Mouse (Mus musculus) midbrain, embryonic 15.5 days (tissue): ENCODE data around the gene Cemip. TPM values are rescaled to one million over a fixed set of nuclear protein-coding genes. Genes with fewer than 3 reads are reported as not detected.

ENCODE experiments used
- ATAC-seq: fragments of 200-750 bp; cut with Nextera tagmentation; replicated peaks from 2 replicates; pipeline ENCODE4 v1.8.0; 2017; ENCODE audit warnings: moderate TSS enrichment
- H3K27ac ChIP-seq: fragments of 300-500 bp; sonication (generic); 2 replicates; pipeline ENCODE4 v1.5.1; 2015; ENCODE audit warnings: mild to moderate bottlenecking, inconsistent platforms
- H3K27me3 ChIP-seq: fragments of 300-500 bp; sonication (generic); replicated peaks from 2 replicates; pipeline ENCODE4 v1.6.1; 2015; ENCODE audit warnings: inconsistent platforms
- H3K36me3 ChIP-seq: fragments of 300-500 bp; sonication (generic); replicated peaks from 2 replicates; pipeline ENCODE4 v1.6.1; 2015; ENCODE audit warnings: inconsistent platforms
- H3K4me1 ChIP-seq: fragments of 300-500 bp; sonication (generic); 2 replicates; pipeline ENCODE4 v1.6.1; 2015; ENCODE audit warnings: inconsistent platforms
- H3K4me2 ChIP-seq: fragments of 300-500 bp; sonication (generic); 2 replicates; pipeline ENCODE4 v1.6.1; 2015; ENCODE audit warnings: inconsistent platforms, mild to moderate bottlenecking, moderate library complexity
- H3K4me3 ChIP-seq: fragments of 300-500 bp; sonication (generic); 2 replicates; pipeline ENCODE4 v1.5.1; 2015; ENCODE audit warnings: mild to moderate bottlenecking, inconsistent platforms
- H3K9ac ChIP-seq: fragments of 300-500 bp; sonication (generic); 2 replicates; pipeline ENCODE4 v1.6.1; 2015; ENCODE audit warnings: mild to moderate bottlenecking, inconsistent platforms
- H3K9me3 ChIP-seq: fragments of 300-500 bp; sonication (generic); 2 replicates; pipeline ENCODE4 v1.6.1; 2016; ENCODE audit warnings: inconsistent platforms
- WGBS: fragments of 180-500 bp; shearing (Covaris S2); methylation state at CpG from one replicate; pipeline ENCODE4 v1.1.7; 2015; ENCODE audit warnings: mixed read lengths; 5-methylcytosine and 5-hydroxymethylcytosine counted together
- polyA plus RNA-seq: library from polyadenylated mRNA; unstranded; fragments of >200 nt; fragmentation: Nextera tagmentation; extraction: Ambion mirVana; gene quantifications from 2 replicates; pipeline ENCODE4 v1.2.1, GENCODE M21; 2015

Cemip gene
- polyA plus RNA-seq, 1 experiment from 2014 or later = 0.50 TPM

DNA sequence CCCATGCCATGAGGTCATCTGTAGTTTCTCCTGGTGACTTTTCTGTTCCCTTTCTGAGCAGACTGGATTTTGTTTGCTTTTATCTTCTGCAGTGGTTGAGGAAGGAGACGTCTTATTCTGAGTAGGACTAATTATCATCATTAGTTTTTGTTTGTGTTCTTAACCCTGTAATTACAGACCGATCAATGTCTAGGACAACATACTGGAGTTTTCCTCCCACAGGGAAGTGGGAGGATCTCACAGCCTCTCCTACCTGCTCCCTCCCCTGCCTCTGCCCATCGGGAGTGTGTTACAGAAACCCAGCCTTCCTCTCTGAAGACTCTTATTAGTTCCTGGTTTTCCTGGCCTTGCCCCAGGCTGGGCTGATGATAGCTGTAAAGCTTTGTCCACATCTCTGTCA lies 164.7 kb downstream of the Cemip start:
- no peak for ATAC-seq
- WGBS = 67% methylated on average over 3 of the region's 3 CpGs
- Histone ChIP-seq H3K9me3 (no peaks in the 10 kb centered on the region), H3K9ac (no peak overlapping the region), H3K27me3 (no peaks in the 10 kb centered on the region), H3K27ac (no peak overlapping the region), H3K4me1 (no peaks in the 10 kb centered on the region), H3K4me2 (no peak overlapping the region), H3K36me3 (no peaks in the 10 kb centered on the region), H3K4me3 (no peak overlapping the region)

DNA sequence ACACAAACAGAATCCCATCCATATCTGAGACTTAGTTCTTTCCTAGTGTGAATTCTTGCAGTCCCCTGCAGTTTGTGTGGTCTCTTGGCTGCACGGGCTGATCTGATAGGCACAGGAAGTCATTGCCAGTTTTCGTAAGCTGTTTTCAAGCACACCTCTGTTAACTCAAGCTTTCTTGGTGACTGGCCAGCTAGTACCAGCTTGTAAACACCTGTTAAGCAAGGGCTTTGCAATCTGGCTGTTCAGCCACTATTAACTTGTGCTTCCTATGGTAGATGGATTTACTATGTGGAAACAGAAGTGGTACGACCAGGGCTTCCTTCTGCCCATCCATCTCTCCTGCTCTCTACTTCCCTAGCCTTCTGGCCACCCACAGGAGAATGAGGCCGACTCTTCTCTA lies 166.1 kb downstream of the Cemip start:
- H3K27me3 ChIP-seq = no peaks in the 10 kb centered on the region
- H3K36me3 ChIP-seq = no peaks in the 10 kb centered on the region
- H3K9ac ChIP-seq = no peak overlapping the region
- H3K9me3 ChIP-seq = no peaks in the 10 kb centered on the region
- H3K4me1 ChIP-seq = no peaks in the 10 kb centered on the region
- WGBS = 87% methylated on average over 4 of the region's 4 CpGs
- H3K27ac ChIP-seq = no peak overlapping the region
- H3K4me3 ChIP-seq = no peak overlapping the region
- no peak overlapping the region for H3K4me2 ChIP-seq
- no peak for ATAC-seq

DNA sequence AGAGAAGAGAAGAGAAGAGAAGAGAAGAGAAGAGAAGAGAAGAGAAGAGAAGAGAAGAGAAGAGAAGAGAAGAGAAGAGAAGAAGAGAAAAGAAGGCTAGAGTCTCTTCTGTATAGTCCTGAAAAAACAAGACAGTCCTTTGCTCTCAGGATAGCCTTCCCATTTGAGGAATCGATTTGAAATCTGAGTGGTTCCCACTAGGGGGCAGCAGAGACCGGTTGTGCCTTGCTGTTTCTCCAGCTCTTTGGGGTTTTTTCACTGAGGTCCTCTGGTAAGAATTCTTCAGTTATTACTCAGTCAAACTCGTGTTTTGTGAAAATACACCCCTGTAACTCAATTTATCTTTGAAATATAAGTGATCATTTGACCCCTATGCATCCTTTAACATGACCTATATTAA lies 171.7 kb downstream of the Cemip start:
- H3K9ac ChIP-seq = no peak overlapping the region

DNA sequence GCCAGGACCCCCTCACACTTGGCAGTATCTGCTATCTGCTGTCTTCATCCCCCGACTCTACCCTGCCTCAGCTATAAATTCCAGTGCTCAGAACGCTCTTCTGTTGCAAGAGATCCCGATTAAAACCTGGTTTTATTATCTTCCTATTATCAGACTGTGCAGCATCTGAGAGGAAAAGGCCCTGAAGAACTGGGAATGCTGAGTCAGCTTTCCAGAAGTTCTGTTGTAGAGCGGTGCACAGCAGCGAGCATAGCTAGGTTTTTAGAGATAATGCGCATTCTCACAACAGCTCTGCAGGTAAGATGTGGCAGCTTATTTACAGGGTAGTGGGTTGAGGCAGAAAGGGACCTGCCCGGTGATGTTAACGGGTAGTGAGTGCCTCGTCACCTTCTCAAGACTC lies 172.3 kb downstream of the Cemip start:
- H3K4me1 ChIP-seq = no peaks in the 10 kb centered on the region
- no peak overlapping the region for H3K4me3 ChIP-seq
- no peak overlapping the region for H3K27ac ChIP-seq
- H3K9ac ChIP-seq = no peak overlapping the region
- no peak for ATAC-seq
- no peaks in the 10 kb centered on the region for H3K36me3 ChIP-seq
- H3K4me2 ChIP-seq = no peak overlapping the region
- H3K27me3 ChIP-seq = no peaks in the 10 kb centered on the region
- H3K9me3 ChIP-seq = no peaks in the 10 kb centered on the region
- WGBS = 79% methylated on average over 9 of the region's 9 CpGs

More for the DNA sequence above, 171.7 kb downstream of the Cemip start:
- Histone ChIP-seq H3K4me3 (no peak overlapping the region), H3K4me2 (no peak overlapping the region), H3K27ac (no peak overlapping the region), H3K36me3 (no peaks in the 10 kb centered on the region), H3K27me3 (no peaks in the 10 kb centered on the region), H3K9me3 (no peaks in the 10 kb centered on the region), H3K4me1 (no peaks in the 10 kb centered on the region)
- peak; percentile 62 for ATAC-seq
- WGBS = under 1% methylated on average over 3 of the region's 3 CpGs

DNA sequence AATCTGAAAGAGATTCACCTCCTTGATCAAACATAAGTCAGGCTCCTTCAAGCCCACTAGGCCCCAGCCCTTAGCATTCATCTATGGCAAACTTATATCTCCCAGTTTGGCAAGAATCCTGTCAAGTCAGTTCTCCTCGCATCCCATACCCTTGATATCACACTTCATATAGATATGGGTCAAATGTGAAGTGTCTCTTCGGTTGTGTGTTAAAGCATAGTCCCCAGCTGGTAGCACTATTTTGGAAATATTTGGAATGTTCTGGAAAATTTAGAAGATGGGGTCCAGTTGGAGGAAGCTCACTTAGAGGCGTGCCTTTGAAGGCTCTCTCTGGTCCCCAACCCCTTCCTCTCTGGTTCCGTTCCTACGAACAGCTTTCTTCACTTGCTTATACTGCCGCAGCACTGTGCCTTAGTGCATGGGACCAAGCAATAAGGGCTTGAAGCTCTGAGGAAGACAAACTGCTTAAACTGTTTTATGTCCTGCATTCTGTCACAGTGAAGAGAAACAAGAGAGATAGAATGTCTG lies 172.8 kb downstream of the Cemip start:
- no peak overlapping the region for H3K27ac ChIP-seq
- no peaks in the 10 kb centered on the region for H3K4me1 ChIP-seq
- no peak overlapping the region for H3K4me2 ChIP-seq
- H3K9ac ChIP-seq = no peak overlapping the region
- H3K4me3 ChIP-seq = no peak overlapping the region
- H3K9me3 ChIP-seq = no peaks in the 10 kb centered on the region
- WGBS = 91% methylated on average over 6 of the region's 6 CpGs
- no peaks in the 10 kb centered on the region for H3K27me3 ChIP-seq
- ATAC-seq = no peak
- no peaks in the 10 kb centered on the region for H3K36me3 ChIP-seq

DNA sequence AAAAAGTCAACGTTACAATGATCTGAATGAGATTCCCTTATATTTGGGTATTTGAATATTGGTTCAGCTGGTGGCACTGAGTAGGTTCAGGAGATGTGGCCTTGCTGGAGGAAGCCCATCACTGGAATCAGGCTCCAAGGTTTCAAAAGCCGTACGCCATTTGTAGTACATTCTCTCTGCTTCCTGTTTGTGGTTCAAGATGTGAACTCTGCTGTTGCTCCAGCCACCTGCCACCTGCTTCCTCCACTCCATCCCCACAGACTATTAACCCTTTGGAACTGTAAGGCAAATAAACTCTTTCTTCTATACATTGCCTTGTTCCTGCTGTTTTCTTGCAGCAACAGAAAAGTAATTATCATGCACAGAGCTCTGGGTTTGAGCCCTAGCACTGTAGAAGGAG lies 174.4 kb downstream of the Cemip start:
- no peak overlapping the region for H3K4me2 ChIP-seq
- H3K4me1 ChIP-seq = no peaks in the 10 kb centered on the region
- WGBS = 85% methylated on average over 3 of the region's 3 CpGs
- H3K36me3 ChIP-seq = no peaks in the 10 kb centered on the region
- H3K9me3 ChIP-seq = no peaks in the 10 kb centered on the region
- no peak overlapping the region for H3K4me3 ChIP-seq
- H3K27me3 ChIP-seq = no peaks in the 10 kb centered on the region
- no peak overlapping the region for H3K27ac ChIP-seq
- ATAC-seq = no peak
- H3K9ac ChIP-seq = no peak overlapping the region

DNA sequence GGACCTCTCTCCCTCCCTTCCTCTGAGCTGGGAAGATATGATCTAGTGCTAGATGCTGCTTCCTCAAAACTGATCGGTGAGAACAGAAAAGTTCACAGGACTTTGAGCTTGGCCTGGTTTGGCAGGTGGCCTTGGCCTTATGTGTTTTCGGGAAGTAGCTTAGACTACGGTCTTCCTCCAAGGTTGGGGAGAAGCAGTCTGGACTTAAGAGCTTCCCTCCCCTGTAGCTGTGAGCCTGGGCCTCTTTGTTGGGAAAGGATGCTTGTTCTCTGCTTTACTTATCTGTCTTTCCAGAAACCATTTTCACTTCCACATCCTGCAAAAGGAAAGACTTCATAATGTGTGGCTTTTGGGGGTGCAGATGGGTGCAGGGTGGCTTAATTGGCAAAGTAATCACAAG lies 181.5 kb downstream of the Cemip start:
- H3K4me2 ChIP-seq = no peak overlapping the region
- ATAC-seq = no peak
- no peak overlapping the region for H3K27ac ChIP-seq
- WGBS = 93% methylated on average over 3 of the region's 3 CpGs
- no peaks in the 10 kb centered on the region for H3K4me1 ChIP-seq
- no peaks in the 10 kb centered on the region for H3K9me3 ChIP-seq
- no peak overlapping the region for H3K4me3 ChIP-seq
- no peak overlapping the region for H3K9ac ChIP-seq
- 0 out of 2 replicates have a peak, but pooled peaks cover 3% of the 10 kb centered on the region for H3K36me3 ChIP-seq
- H3K27me3 ChIP-seq = no peaks in the 10 kb centered on the region

DNA sequence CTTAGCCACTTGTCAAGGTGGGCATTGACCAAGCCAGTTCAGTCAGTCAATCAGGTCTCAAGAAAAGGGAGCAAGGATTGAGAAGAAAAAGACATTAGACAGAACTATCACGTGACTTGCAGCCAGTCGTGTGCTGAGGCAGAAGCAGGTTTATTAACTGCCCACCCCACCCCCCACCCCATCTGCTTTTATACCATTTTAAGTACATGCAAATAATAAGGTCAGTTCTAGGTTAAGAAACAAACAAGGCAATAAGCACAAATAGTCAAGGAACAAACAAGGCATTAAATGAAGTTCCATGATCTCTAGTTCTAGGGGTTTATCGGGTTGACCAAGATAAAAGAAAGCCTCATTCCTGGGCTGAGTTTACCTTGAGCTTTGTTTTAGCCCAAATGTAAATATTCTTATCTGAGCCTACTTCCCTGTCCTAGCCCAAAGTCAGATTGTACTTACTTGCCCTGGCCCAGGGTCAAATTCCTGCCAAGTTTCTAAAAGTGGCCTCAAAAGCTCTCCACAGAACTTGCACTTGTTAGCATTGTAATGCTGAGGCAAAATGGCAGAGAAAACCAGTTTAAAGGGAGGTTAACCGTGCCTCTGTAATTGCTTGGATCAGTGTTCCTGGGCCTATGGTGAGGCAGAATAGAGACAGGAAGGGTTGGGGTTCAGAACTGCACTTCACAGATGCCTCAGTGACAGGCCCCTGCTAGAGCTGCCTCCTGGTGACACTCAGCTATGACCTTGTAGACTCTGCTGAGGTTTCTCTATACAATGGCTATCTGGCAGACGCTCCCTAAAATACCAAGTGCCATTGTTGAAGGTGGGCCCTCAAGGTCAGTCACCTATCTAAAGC lies 183.8 kb downstream of the Cemip start:
- Histone ChIP-seq H3K27me3 (no peaks in the 10 kb centered on the region), H3K27ac (no peak overlapping the region), H3K4me1 (no peaks in the 10 kb centered on the region), H3K4me3 (no peak overlapping the region), H3K9me3 (no peaks in the 10 kb centered on the region), H3K4me2 (no peak overlapping the region), H3K9ac (no peak overlapping the region), H3K36me3 (peaks cover 22% of the 10 kb centered on the region)
- WGBS = 76% methylated on average over 5 of the region's 5 CpGs
- ATAC-seq = no peak

DNA sequence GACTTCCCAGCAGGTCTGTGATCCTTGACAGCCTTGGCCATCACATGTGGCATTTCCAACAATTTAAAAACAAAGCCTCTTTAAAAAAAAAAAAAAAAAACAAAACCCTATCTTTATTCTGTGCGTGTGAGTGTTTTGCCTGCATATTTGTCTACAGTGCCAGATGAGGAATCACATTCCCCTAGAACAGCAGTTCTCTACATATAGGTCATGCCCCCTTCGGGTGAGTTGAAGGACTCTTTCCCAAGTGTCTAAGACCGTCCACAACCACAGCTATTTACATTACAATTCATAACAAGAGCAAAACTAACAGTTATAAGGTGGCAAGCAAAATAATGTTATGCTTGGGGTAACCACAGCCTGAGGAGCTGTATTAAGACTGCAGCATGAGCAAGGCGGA lies 184.9 kb downstream of the Cemip start:
- Histone ChIP-seq H3K9ac (no peak overlapping the region), H3K9me3 (no peaks in the 10 kb centered on the region), H3K27me3 (no peaks in the 10 kb centered on the region), H3K4me2 (no peak overlapping the region), H3K36me3 (peaks cover 26% of the 10 kb centered on the region), H3K4me1 (no peaks in the 10 kb centered on the region), H3K4me3 (no peak overlapping the region), H3K27ac (no peak overlapping the region)
- no peak for ATAC-seq
- 84% methylated on average over 4 of the region's 4 CpGs for WGBS

DNA sequence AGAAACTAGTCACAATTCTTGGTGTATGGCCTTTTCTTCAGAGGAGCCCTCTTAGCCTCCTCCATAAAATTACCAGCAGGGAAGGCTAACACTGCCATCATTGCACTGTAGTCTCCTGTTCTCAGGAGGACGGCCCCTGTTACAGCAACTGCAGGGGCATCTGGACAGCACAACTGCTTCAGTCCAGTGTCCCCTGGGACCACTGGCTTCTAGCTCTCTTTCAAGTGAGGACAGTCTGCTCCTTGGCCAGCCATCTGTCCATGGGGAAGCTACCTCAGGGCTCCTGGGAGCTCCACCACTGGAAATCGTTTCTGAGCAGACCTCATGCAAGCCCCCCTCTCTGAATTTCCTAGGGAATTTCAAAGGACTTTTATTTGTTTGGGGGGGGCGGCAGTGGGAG lies 185.8 kb downstream of the Cemip start:
- WGBS = 85% methylated on average over 3 of the region's 3 CpGs
- H3K27me3 ChIP-seq = no peaks in the 10 kb centered on the region
- peaks cover 27% of the 10 kb centered on the region for H3K36me3 ChIP-seq
- H3K4me3 ChIP-seq = no peak overlapping the region
- H3K27ac ChIP-seq = no peak overlapping the region
- no peak for ATAC-seq
- 0 out of 2 replicates have a peak, but pooled peaks cover 3% of the 10 kb centered on the region for H3K4me1 ChIP-seq
- no peak overlapping the region for H3K9ac ChIP-seq
- H3K9me3 ChIP-seq = no peaks in the 10 kb centered on the region
- no peak overlapping the region for H3K4me2 ChIP-seq

DNA sequence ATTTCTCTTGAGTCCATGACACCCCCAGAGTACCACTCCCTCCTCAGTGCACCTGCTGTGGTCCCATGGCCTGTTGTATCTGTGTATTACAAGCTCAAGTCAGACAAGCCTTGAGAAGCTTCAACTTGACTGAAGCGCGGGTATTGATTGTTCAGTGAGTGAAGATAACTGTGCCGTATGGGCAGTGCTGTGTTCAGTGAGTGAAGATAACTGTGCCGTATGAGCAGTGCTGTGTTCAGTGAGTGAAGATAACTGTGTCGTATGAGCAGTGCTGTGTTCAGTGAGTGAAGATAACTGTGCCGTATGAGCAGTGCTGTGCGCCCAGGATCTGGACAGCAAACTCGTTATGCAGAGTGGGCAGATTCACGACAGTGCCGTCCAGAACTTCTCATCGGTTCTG lies 188.0 kb downstream of the Cemip start:
- ATAC-seq = no peak
- Histone ChIP-seq H3K27ac (no peak overlapping the region), H3K9ac (no peak overlapping the region), H3K4me3 (no peak overlapping the region), H3K36me3 (peaks cover 27% of the 10 kb centered on the region), H3K4me2 (no peak overlapping the region), H3K4me1 (peaks cover 17% of the 10 kb centered on the region), H3K27me3 (no peaks in the 10 kb centered on the region), H3K9me3 (no peaks in the 10 kb centered on the region)
- WGBS = 93% methylated on average over 11 of the region's 11 CpGs

DNA sequence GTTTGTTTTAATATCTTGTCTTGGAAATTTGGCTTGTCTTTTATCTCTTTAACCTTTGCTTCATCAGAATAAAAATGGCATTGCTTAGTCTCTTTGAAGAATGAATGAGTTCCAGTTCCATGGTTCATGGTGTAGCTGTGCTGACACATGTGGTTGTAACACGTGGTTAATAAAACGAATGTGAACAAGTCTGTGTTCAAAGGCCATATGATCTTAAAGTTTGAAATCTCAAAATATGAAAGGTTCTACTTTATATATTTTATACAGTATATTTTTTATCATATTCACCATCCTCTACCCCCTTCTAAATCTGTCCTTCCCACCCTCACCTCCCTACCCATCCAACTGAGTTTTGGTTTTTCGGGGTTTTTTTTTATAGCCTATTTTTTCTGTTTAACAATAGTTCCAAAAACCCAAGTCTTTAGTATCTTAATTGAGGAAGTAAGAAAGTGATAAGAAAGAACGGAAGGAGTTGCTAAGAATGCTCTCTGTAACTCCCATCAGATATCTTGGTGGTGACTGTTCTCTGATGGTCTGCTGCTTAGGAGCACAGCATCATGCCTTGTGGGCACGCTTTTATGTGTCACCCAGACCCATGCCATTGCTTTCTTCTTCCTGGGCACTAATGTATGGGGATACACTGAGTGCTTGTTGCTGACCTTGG lies 190.1 kb downstream of the Cemip start:
- no peak overlapping the region for H3K9ac ChIP-seq
- H3K4me1 ChIP-seq = peaks cover 29% of the 10 kb centered on the region
- H3K27ac ChIP-seq = no peak overlapping the region
- no peaks in the 10 kb centered on the region for H3K9me3 ChIP-seq
- 92% methylated on average over 5 of the region's 5 CpGs for WGBS
- ATAC-seq = no peak
- H3K4me2 ChIP-seq = no peak overlapping the region
- H3K4me3 ChIP-seq = no peak overlapping the region
- peaks cover 24% of the 10 kb centered on the region for H3K36me3 ChIP-seq
- no peaks in the 10 kb centered on the region for H3K27me3 ChIP-seq
